Mouse (Mus musculus): ENCODE data around the gene Pex5l. TPM values are rescaled to one million over a fixed set of nuclear protein-coding genes. Genes with fewer than 3 reads are reported as not detected.

The Pex5l gene
- polyA plus RNA-seq, 2 experiments = 0.04 TPM; not detected in 1

DNA sequence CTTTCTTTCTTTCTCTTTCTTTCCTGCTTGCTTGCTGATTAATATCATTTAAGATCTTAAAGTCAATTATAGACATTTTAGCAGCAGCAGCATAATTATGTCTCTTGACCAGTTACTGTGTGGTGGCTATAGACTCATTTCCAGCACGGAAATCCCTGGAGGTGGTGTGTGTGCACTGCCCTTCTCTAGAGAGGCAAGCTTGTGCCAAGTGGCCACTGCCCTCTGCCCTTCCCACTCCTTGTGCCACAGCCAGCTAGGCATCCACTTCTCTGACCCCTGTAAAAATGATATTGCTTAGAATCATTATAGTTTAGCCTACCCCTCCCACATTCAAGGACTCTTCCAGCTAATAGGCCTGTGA, 69.2 kb downstream of the Pex5l start:
- no peak overlapping the region for H3K9ac ChIP-seq (replicated peaks)
- H3K9me3 ChIP-seq (ENCODE audit: control insufficient read depth, low read length) = no peaks in the 10 kb centered on the region
- H3K36me3 ChIP-seq (replicated peaks; ENCODE audit: control insufficient read depth, insufficient read depth, low read depth) = no peaks in the 10 kb centered on the region
- 40% methylated on average over 1 of the region's 1 CpGs for WGBS (ENCODE audit: insufficient replicate concordance)
- H3K4me2 ChIP-seq (ENCODE audit: low read depth) = no peak overlapping the region
- ATAC-seq (ENCODE audit: insufficient read depth) (no peak), DNase-seq (ENCODE audit: low read depth in 3 of 3, low spot score in 3 of 3) (no peak)
- TF ChIP-seq EP300 (IDR thresholded peaks at IDR 0.05; ENCODE audit: low read depth) = no peak
- no peak for TF ChIP-seq CTCF (IDR thresholded peaks at IDR 0.05; ENCODE audit: low read depth)
- H3K27me3 ChIP-seq (ENCODE audit: control insufficient read depth, insufficient read depth, low read length) = no peaks in the 10 kb centered on the region
- no peaks in the 10 kb centered on the region for H3K4me1 ChIP-seq (replicated peaks; ENCODE audit: control insufficient read depth in 2 of 2, insufficient read depth in 2 of 2, low read length in 1 of 2)
- H3K27ac ChIP-seq = no peak overlapping the region
- no peak overlapping the region for H3K4me3 ChIP-seq (ENCODE audit: insufficient read depth in 1 of 2, low read depth in 2 of 2, low read length in 2 of 2)

GRCm38 (mm10) chr3:33070771-33071170, 72.3 kb downstream of the Pex5l start:
- Histone ChIP-seq H3K4me2 (ENCODE audit: low read depth) (no peak overlapping the region), H3K36me3 (replicated peaks; ENCODE audit: control insufficient read depth, insufficient read depth, low read depth) (no peaks in the 10 kb centered on the region), H3K4me3 (ENCODE audit: insufficient read depth in 1 of 2, low read depth in 2 of 2, low read length in 2 of 2) (no peak overlapping the region), H3K4me1 (replicated peaks; ENCODE audit: control insufficient read depth in 2 of 2, insufficient read depth in 2 of 2, low read length in 1 of 2) (no peaks in the 10 kb centered on the region), H3K9me3 (ENCODE audit: control insufficient read depth, low read length) (no peaks in the 10 kb centered on the region), H3K9ac (replicated peaks) (no peak overlapping the region), H3K27me3 (ENCODE audit: control insufficient read depth, insufficient read depth, low read length) (no peaks in the 10 kb centered on the region), H3K27ac (no peak overlapping the region)
- TF ChIP-seq CTCF (IDR thresholded peaks at IDR 0.05; ENCODE audit: low read depth) (no peak), EP300 (IDR thresholded peaks at IDR 0.05; ENCODE audit: low read depth) (no peak)
- ATAC-seq (ENCODE audit: insufficient read depth) (no peak), DNase-seq (ENCODE audit: low read depth in 3 of 3, low spot score in 3 of 3) (no peak)
- 68% methylated on average over 6 of the region's 6 CpGs for WGBS (ENCODE audit: insufficient replicate concordance)

DNA sequence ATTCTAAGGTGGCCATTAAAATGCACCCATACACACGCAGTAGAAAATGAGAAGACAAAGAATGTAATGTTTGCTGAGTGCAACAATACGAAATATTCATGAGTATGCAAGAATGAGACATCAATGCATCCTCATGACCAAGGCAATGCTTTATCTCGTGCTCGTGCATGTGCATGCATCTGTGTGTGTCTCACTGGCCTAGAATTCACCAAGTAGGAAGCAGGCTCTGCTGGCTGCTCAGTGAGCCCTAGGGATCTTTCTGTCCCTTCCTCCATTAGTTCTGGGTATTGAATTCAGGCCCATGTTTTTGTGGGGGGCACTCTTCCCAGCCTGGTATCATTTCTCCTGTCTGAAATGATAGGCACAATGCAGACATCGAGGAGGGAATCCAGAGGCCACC, 74.9 kb downstream of the Pex5l start:
- ATAC-seq (ENCODE audit: insufficient read depth) (no peak), DNase-seq (ENCODE audit: low read depth in 3 of 3, low spot score in 3 of 3) (no peak)
- H3K4me1 ChIP-seq (replicated peaks; ENCODE audit: control insufficient read depth in 2 of 2, insufficient read depth in 2 of 2, low read length in 1 of 2) = no peaks in the 10 kb centered on the region
- H3K27ac ChIP-seq = no peak overlapping the region
- H3K4me3 ChIP-seq (ENCODE audit: insufficient read depth in 1 of 2, low read depth in 2 of 2, low read length in 2 of 2) = no peak overlapping the region
- H3K4me2 ChIP-seq (ENCODE audit: low read depth) = no peak overlapping the region
- H3K36me3 ChIP-seq (replicated peaks; ENCODE audit: control insufficient read depth, insufficient read depth, low read depth) = no peaks in the 10 kb centered on the region
- 56% methylated on average over 5 of the region's 5 CpGs for WGBS (ENCODE audit: insufficient replicate concordance)
- H3K9ac ChIP-seq (replicated peaks) = no peak overlapping the region
- H3K9me3 ChIP-seq (ENCODE audit: control insufficient read depth, low read length) = no peaks in the 10 kb centered on the region
- no peaks in the 10 kb centered on the region for H3K27me3 ChIP-seq (ENCODE audit: control insufficient read depth, insufficient read depth, low read length)
- TF ChIP-seq CTCF (IDR thresholded peaks at IDR 0.05; ENCODE audit: low read depth) (no peak), EP300 (IDR thresholded peaks at IDR 0.05; ENCODE audit: low read depth) (no peak)

GRCm38 (mm10) chr3:33063590-33063989, 79.5 kb downstream of the Pex5l start:
- H3K27ac ChIP-seq = no peak overlapping the region
- no peaks in the 10 kb centered on the region for H3K27me3 ChIP-seq (ENCODE audit: control insufficient read depth, insufficient read depth, low read length)
- no peaks in the 10 kb centered on the region for H3K4me1 ChIP-seq (replicated peaks; ENCODE audit: control insufficient read depth in 2 of 2, insufficient read depth in 2 of 2, low read length in 1 of 2)
- ATAC-seq (ENCODE audit: insufficient read depth) (no peak), DNase-seq (ENCODE audit: low read depth in 3 of 3, low spot score in 3 of 3) (no peak)
- no peaks in the 10 kb centered on the region for H3K36me3 ChIP-seq (replicated peaks; ENCODE audit: control insufficient read depth, insufficient read depth, low read depth)
- H3K4me3 ChIP-seq (ENCODE audit: insufficient read depth in 1 of 2, low read depth in 2 of 2, low read length in 2 of 2) = no peak overlapping the region
- no peaks in the 10 kb centered on the region for H3K9me3 ChIP-seq (ENCODE audit: control insufficient read depth, low read length)
- no peak overlapping the region for H3K4me2 ChIP-seq (ENCODE audit: low read depth)
- TF ChIP-seq CTCF (IDR thresholded peaks at IDR 0.05; ENCODE audit: low read depth) (no peak), EP300 (IDR thresholded peaks at IDR 0.05; ENCODE audit: low read depth) (no peak)
- 50% methylated on average over 6 of the region's 6 CpGs for WGBS (ENCODE audit: insufficient replicate concordance)
- H3K9ac ChIP-seq (replicated peaks) = no peak overlapping the region

DNA sequence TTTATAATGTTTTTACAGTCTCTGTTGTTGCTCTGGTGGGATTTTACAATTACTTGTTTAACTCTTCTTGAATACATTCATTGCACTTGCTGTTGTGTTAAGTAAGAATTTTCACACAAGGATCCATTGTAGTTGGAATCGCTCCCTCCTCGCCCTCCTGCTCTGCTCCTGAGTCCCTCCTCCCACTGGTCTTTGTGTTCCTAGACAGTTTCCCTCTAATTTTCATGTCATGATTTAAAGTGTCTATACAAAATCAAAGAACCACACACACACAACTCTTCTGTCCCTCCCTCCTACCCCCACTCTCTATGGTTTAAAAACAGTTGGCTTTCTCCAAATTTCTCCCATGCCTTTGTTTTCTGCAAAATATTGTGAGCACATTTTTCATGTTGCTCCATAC, 81.6 kb downstream of the Pex5l start:
- ATAC-seq (ENCODE audit: insufficient read depth) (no peak), DNase-seq (ENCODE audit: low read depth in 3 of 3, low spot score in 3 of 3) (no peak)
- Histone ChIP-seq H3K4me1 (replicated peaks; ENCODE audit: control insufficient read depth in 2 of 2, insufficient read depth in 2 of 2, low read length in 1 of 2) (no peaks in the 10 kb centered on the region), H3K9ac (replicated peaks) (no peak overlapping the region), H3K27ac (no peak overlapping the region), H3K9me3 (ENCODE audit: control insufficient read depth, low read length) (no peaks in the 10 kb centered on the region), H3K36me3 (replicated peaks; ENCODE audit: control insufficient read depth, insufficient read depth, low read depth) (no peaks in the 10 kb centered on the region), H3K4me2 (ENCODE audit: low read depth) (no peak overlapping the region), H3K4me3 (ENCODE audit: insufficient read depth in 1 of 2, low read depth in 2 of 2, low read length in 2 of 2) (no peak overlapping the region), H3K27me3 (ENCODE audit: control insufficient read depth, insufficient read depth, low read length) (no peaks in the 10 kb centered on the region)
- TF ChIP-seq CTCF (IDR thresholded peaks at IDR 0.05; ENCODE audit: low read depth) (no peak), EP300 (IDR thresholded peaks at IDR 0.05; ENCODE audit: low read depth) (no peak)
- WGBS (ENCODE audit: insufficient replicate concordance) = 53% methylated on average over 2 of the region's 2 CpGs

Measured in liver, embryonic 14.5 days (tissue).